Mouse (Mus musculus): ENCODE measurements around the gene Ntm.

DNA sequence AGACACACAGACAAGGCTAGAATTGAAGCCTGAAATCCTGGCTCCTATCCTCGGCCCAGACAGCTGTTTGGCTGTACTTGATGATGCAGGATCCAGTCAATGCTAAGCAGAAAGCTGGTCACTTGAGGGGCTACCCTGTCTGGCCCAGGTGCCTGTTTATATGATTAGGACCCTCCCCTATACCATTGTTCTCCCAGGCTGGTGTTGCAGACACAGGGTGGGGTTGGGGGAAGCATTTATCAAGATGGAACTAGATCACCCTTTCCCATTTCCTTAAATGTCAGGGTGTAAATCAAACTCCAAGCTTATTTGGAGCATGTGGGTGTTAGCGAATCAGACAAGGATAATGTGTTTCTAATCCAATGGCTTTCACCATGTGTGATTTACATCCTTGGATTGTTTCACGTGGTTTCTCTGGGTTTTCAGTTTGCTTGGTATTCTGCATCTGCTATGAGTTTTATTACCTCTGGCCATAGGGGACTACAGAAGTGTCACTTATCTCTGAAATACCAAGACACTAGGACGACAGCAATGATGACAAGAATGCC is 159.1 kb downstream of the Ntm start:
- TF ChIP-seq CTCF (IDR thresholded peaks at IDR 0.05; ENCODE audit: control insufficient read depth, insufficient read depth, insufficient replicate concordance, low read depth, low read length) (no peak), POLR2A (IDR thresholded peaks at IDR 0.05; ENCODE audit: control insufficient read depth, low read depth, low read length) (no peak)
